Mouse (Mus musculus) forebrain, embryonic 16.5 days (tissue): Measurements from ENCODE around the gene Trmt2b. TPM values are rescaled to one million over a fixed set of nuclear protein-coding genes. Genes with fewer than 3 reads are reported as not detected.

ENCODE experiments used
- ATAC-seq: fragments of 200-750 bp; cut with Nextera tagmentation; 2 replicates; pipeline ENCODE4 v1.8.0; 2017; ENCODE audit warnings: mild to moderate bottlenecking, moderate library complexity
- H3K27ac ChIP-seq: fragments of 300-500 bp; sonication (generic); 2 replicates; pipeline ENCODE4 v1.5.1; 2014; ENCODE audit warnings: low read length, control low read depth
- H3K27me3 ChIP-seq: fragments of 300-500 bp; sonication (generic); replicated peaks from 2 replicates; pipeline ENCODE4 v1.6.1; 2014; ENCODE audit warnings: low read length; ENCODE audit not compliant: control insufficient read depth, insufficient read depth
- H3K36me3 ChIP-seq: fragments of 300-500 bp; sonication (generic); 2 replicates; pipeline ENCODE4 v1.6.1; 2014; ENCODE audit not compliant: control insufficient read depth, insufficient read depth
- H3K4me1 ChIP-seq: fragments of 300-500 bp; sonication (generic); replicated peaks from 2 replicates; pipeline ENCODE4 v1.6.1; 2014; ENCODE audit warnings: low read length; ENCODE audit not compliant: control insufficient read depth, insufficient read depth
- H3K4me2 ChIP-seq: fragments of 300-500 bp; sonication (generic); 2 replicates; pipeline ENCODE4 v1.6.1; 2014; ENCODE audit warnings: mild to moderate bottlenecking, low read length, control low read depth
- H3K4me3 ChIP-seq: fragments of 300-500 bp; sonication (generic); replicated peaks from 2 replicates; pipeline ENCODE4 v1.5.1; 2014; ENCODE audit warnings: mild to moderate bottlenecking, low read length, control low read depth
- H3K9ac ChIP-seq: fragments of 300-500 bp; sonication (generic); replicated peaks from 2 replicates; pipeline ENCODE4 v1.6.1; 2014; ENCODE audit warnings: low read depth, low read length, control low read depth
- H3K9me3 ChIP-seq: fragments of 300-500 bp; sonication (generic); 2 replicates; pipeline ENCODE4 v1.6.1; 2016; ENCODE audit warnings: low read length; ENCODE audit not compliant: control insufficient read depth
- WGBS: fragments of 180-500 bp; shearing (Covaris S2); extraction: QIAGEN DNeasy Blood & Tissue Kit; methylation state at CpG from one replicate; pipeline ENCODE4 v1.1.7; 2014; 5-methylcytosine and 5-hydroxymethylcytosine counted together
- polyA plus RNA-seq: library from polyadenylated mRNA; unstranded; fragments of >200 nt; fragmentation: Nextera tagmentation; extraction: Ambion mirVana; gene quantifications from 2 replicates; pipeline ENCODE4 v1.2.1, GENCODE M21; 2015

Gene Trmt2b
- polyA plus RNA-seq, 1 experiment from 2014 or later = 5.2 TPM

- ATAC-seq = peak; percentile 36
Measured at GRCm38 (mm10) chrX:134296737-134297136, 20.0 kb upstream of the Trmt2b start.

GRCm38 (mm10) chrX:134296301-134296700, 19.5 kb upstream of the Trmt2b start:
- Histone ChIP-seq H3K4me1 (no peaks in the 10 kb centered on the region), H3K9ac (peak overlapping the region; percentile 72), H3K27ac (peak overlapping the region; percentile 85), H3K4me2 (peak overlapping the region; percentile 54), H3K36me3 (no peaks in the 10 kb centered on the region), H3K4me3 (peak overlapping the region; percentile 58), H3K9me3 (no peaks in the 10 kb centered on the region), H3K27me3 (no peaks in the 10 kb centered on the region)
- 24% methylated on average over 9 of the region's 9 CpGs for WGBS
- ATAC-seq = peak; percentile 45

More at GRCm38 (mm10) chrX:134296737-134297136, 20.0 kb upstream of the Trmt2b start:
- Histone ChIP-seq H3K9me3 (no peaks in the 10 kb centered on the region), H3K4me3 (peak overlapping the region; percentile 58), H3K4me2 (peak overlapping the region; percentile 54), H3K36me3 (no peaks in the 10 kb centered on the region), H3K27ac (peak overlapping the region; percentile 85), H3K27me3 (no peaks in the 10 kb centered on the region), H3K4me1 (no peaks in the 10 kb centered on the region), H3K9ac (peak overlapping the region; percentile 72)
- WGBS = 17% methylated on average over 7 of the region's 7 CpGs

GRCm38 (mm10) chrX:134287305-134287704, 10.5 kb upstream of the Trmt2b start:
- no peak for ATAC-seq
- WGBS = 92% methylated on average over 2 of the region's 2 CpGs
- Histone ChIP-seq H3K36me3 (no peaks in the 10 kb centered on the region), H3K4me1 (no peaks in the 10 kb centered on the region), H3K27me3 (no peaks in the 10 kb centered on the region), H3K27ac (no peak overlapping the region), H3K9me3 (no peaks in the 10 kb centered on the region), H3K9ac (no peak overlapping the region), H3K4me2 (no peak overlapping the region), H3K4me3 (no peak overlapping the region)

- no peak overlapping the region for H3K4me2 ChIP-seq
- H3K9ac ChIP-seq = no peak overlapping the region
- no peaks in the 10 kb centered on the region for H3K4me1 ChIP-seq
- H3K9me3 ChIP-seq = no peaks in the 10 kb centered on the region
- H3K27me3 ChIP-seq = no peaks in the 10 kb centered on the region
- H3K36me3 ChIP-seq = no peaks in the 10 kb centered on the region
- WGBS = 23% methylated on average over 4 of the region's 4 CpGs
- ATAC-seq = peak; percentile 28; the same call in 1 of the 2 replicates
- no peak overlapping the region for H3K4me3 ChIP-seq
- no peak overlapping the region for H3K27ac ChIP-seq
Measured at GRCm38 (mm10) chrX:134285791-134286190, 9.0 kb upstream of the Trmt2b start.

GRCm38 (mm10) chrX:134285102-134285501, 8.3 kb upstream of the Trmt2b start:
- Histone ChIP-seq H3K27ac (no peak overlapping the region), H3K36me3 (no peaks in the 10 kb centered on the region), H3K9ac (no peak overlapping the region), H3K4me1 (no peaks in the 10 kb centered on the region), H3K4me3 (no peak overlapping the region), H3K27me3 (no peaks in the 10 kb centered on the region), H3K9me3 (no peaks in the 10 kb centered on the region), H3K4me2 (no peak overlapping the region)
- 61% methylated on average over 2 of the region's 2 CpGs for WGBS
- ATAC-seq = no peak

- Histone ChIP-seq H3K27me3 (no peaks in the 10 kb centered on the region), H3K4me1 (peaks cover 5% of the 10 kb centered on the region), H3K27ac (no peak overlapping the region), H3K4me2 (no peak overlapping the region), H3K9me3 (no peaks in the 10 kb centered on the region), H3K9ac (no peak overlapping the region), H3K36me3 (no peaks in the 10 kb centered on the region), H3K4me3 (no peak overlapping the region)
- WGBS = 84% methylated on average over 3 of the region's 3 CpGs
- ATAC-seq = no peak
Measured at GRCm38 (mm10) chrX:134280531-134280930, 3.7 kb upstream of the Trmt2b start.

- Histone ChIP-seq H3K4me3 (no peak overlapping the region), H3K27ac (no peak overlapping the region), H3K27me3 (no peaks in the 10 kb centered on the region), H3K36me3 (no peaks in the 10 kb centered on the region), H3K9ac (no peak overlapping the region), H3K4me2 (no peak overlapping the region), H3K4me1 (peaks cover 5% of the 10 kb centered on the region), H3K9me3 (no peaks in the 10 kb centered on the region)
- no peak for ATAC-seq
- 23% methylated on average over 6 of the region's 6 CpGs for WGBS
Measured at GRCm38 (mm10) chrX:134275715-134276114, 1.1 kb downstream of the Trmt2b start.

GRCm38 (mm10) chrX:134262129-134262528, 14.7 kb downstream of the Trmt2b start:
- H3K9me3 ChIP-seq = no peaks in the 10 kb centered on the region
- no peak overlapping the region for H3K4me2 ChIP-seq
- H3K4me1 ChIP-seq = no peaks in the 10 kb centered on the region
- 67% methylated on average over 11 of the region's 11 CpGs for WGBS
- no peaks in the 10 kb centered on the region for H3K36me3 ChIP-seq
- H3K27me3 ChIP-seq = no peaks in the 10 kb centered on the region
- no peak overlapping the region for H3K4me3 ChIP-seq
- no peak overlapping the region for H3K27ac ChIP-seq
- no peak overlapping the region for H3K9ac ChIP-seq
- no peak for ATAC-seq

GRCm38 (mm10) chrX:134261191-134261590, 15.6 kb downstream of the Trmt2b start:
- no peak overlapping the region for H3K4me2 ChIP-seq
- H3K9me3 ChIP-seq = no peaks in the 10 kb centered on the region
- H3K27me3 ChIP-seq = no peaks in the 10 kb centered on the region
- H3K36me3 ChIP-seq = no peaks in the 10 kb centered on the region
- H3K4me3 ChIP-seq = no peak overlapping the region
- WGBS = 60% methylated on average over 5 of the region's 5 CpGs
- no peaks in the 10 kb centered on the region for H3K4me1 ChIP-seq
- H3K27ac ChIP-seq = no peak overlapping the region
- no peak for ATAC-seq
- no peak overlapping the region for H3K9ac ChIP-seq

GRCm38 (mm10) chrX:134248202-134248601, 28.6 kb downstream of the Trmt2b start:
- no peak overlapping the region for H3K9ac ChIP-seq
- no peak for ATAC-seq
- no peak overlapping the region for H3K4me2 ChIP-seq
- H3K9me3 ChIP-seq = no peaks in the 10 kb centered on the region
- WGBS = 35% methylated on average over 2 of the region's 2 CpGs
- H3K27me3 ChIP-seq = no peaks in the 10 kb centered on the region
- H3K27ac ChIP-seq = no peak overlapping the region
- H3K4me3 ChIP-seq = no peak overlapping the region
- H3K4me1 ChIP-seq = no peaks in the 10 kb centered on the region
- H3K36me3 ChIP-seq = no peaks in the 10 kb centered on the region
